Mouse (Mus musculus): ENCODE results near the gene Epas1. TPM values are rescaled to one million over a fixed set of nuclear protein-coding genes. Genes with fewer than 3 reads are reported as not detected.

Gene Epas1
- 12.7 and 28.0 TPM in 2 replicates for polyA plus RNA-seq (2011; ENCODE audit: insufficient read depth, insufficient read length, low replicate concordance, missing spikeins)

GRCm38 (mm10) chr17:86753130-86753821, at the start of gene Epas1:
Epas1 (plus strand) TSS chr17:86753700.
- WGBS = under 1% methylated on average over 60 of the region's 60 CpGs
- peak within 1 kb of the TSS; percentile 60 for H3K4me3 ChIP-seq (replicated peaks; ENCODE audit: control insufficient read depth, low read depth, low read length)
- peak within 1 kb of the TSS; percentile 24; the same call in 1 of the 2 replicates for H3K27ac ChIP-seq (ENCODE audit: control insufficient read depth, insufficient read depth, low read depth, low read length, poor library complexity)
- TF ChIP-seq CTCF (IDR thresholded peaks at IDR 0.05; ENCODE audit: control insufficient read depth, insufficient read depth, low read length) (no peak), POLR2A (IDR thresholded peaks at IDR 0.05; ENCODE audit: borderline replicate concordance, control insufficient read depth, low read depth, low read length) (peak; percentile 27; the same call in 1 of the 2 replicates)
- H3K4me1 ChIP-seq (ENCODE audit: control insufficient read depth, insufficient read depth, low read length) = no peaks in the 10 kb centered on the region

- WGBS = 56% methylated on average over 3 of the region's 3 CpGs
- Histone ChIP-seq H3K4me3 (replicated peaks; ENCODE audit: control insufficient read depth, low read depth, low read length) (no peak overlapping the region), H3K4me1 (ENCODE audit: control insufficient read depth, insufficient read depth, low read length) (no peaks in the 10 kb centered on the region; the same call in 1 of the 2 replicates), H3K27ac (ENCODE audit: control insufficient read depth, insufficient read depth, low read depth, low read length, poor library complexity) (no peak overlapping the region)
- TF ChIP-seq CTCF (IDR thresholded peaks at IDR 0.05; ENCODE audit: control insufficient read depth, insufficient read depth, low read length) (no peak), POLR2A (IDR thresholded peaks at IDR 0.05; ENCODE audit: borderline replicate concordance, control insufficient read depth, low read depth, low read length) (no peak)
Measured at GRCm38 (mm10) chr17:86705236-86705635, 48.3 kb upstream of the Epas1 start.

- Histone ChIP-seq H3K4me1 (ENCODE audit: control insufficient read depth, insufficient read depth, low read length) (no peaks in the 10 kb centered on the region; the same call in 1 of the 2 replicates), H3K4me3 (replicated peaks; ENCODE audit: control insufficient read depth, low read depth, low read length) (no peak overlapping the region), H3K27ac (ENCODE audit: control insufficient read depth, insufficient read depth, low read depth, low read length, poor library complexity) (no peak overlapping the region)
- 39% methylated on average over 1 of the region's 1 CpGs for WGBS
- no peak for TF ChIP-seq CTCF (IDR thresholded peaks at IDR 0.05; ENCODE audit: control insufficient read depth, insufficient read depth, low read length)
- TF ChIP-seq POLR2A (IDR thresholded peaks at IDR 0.05; ENCODE audit: borderline replicate concordance, control insufficient read depth, low read depth, low read length) = no peak
Measured at GRCm38 (mm10) chr17:86706467-86706866, 47.0 kb upstream of the Epas1 start.

- TF ChIP-seq CTCF (IDR thresholded peaks at IDR 0.05; ENCODE audit: control insufficient read depth, insufficient read depth, low read length) (no peak), POLR2A (IDR thresholded peaks at IDR 0.05; ENCODE audit: borderline replicate concordance, control insufficient read depth, low read depth, low read length) (no peak)
- Histone ChIP-seq H3K4me1 (ENCODE audit: control insufficient read depth, insufficient read depth, low read length) (no peaks in the 10 kb centered on the region), H3K4me3 (replicated peaks; ENCODE audit: control insufficient read depth, low read depth, low read length) (no peak overlapping the region), H3K27ac (ENCODE audit: control insufficient read depth, insufficient read depth, low read depth, low read length, poor library complexity) (no peak overlapping the region)
- WGBS = 77% methylated on average over 8 of the region's 8 CpGs
Measured at GRCm38 (mm10) chr17:86709803-86710202, 43.7 kb upstream of the Epas1 start.

- 54% methylated on average over 8 of the region's 8 CpGs for WGBS
- no peak overlapping the region for H3K27ac ChIP-seq (ENCODE audit: control insufficient read depth, insufficient read depth, low read depth, low read length, poor library complexity)
- no peaks in the 10 kb centered on the region for H3K4me1 ChIP-seq (ENCODE audit: control insufficient read depth, insufficient read depth, low read length)
- TF ChIP-seq CTCF (IDR thresholded peaks at IDR 0.05; ENCODE audit: control insufficient read depth, insufficient read depth, low read length) = no peak
- TF ChIP-seq POLR2A (IDR thresholded peaks at IDR 0.05; ENCODE audit: borderline replicate concordance, control insufficient read depth, low read depth, low read length) = no peak
- no peak overlapping the region for H3K4me3 ChIP-seq (replicated peaks; ENCODE audit: control insufficient read depth, low read depth, low read length)
Measured at GRCm38 (mm10) chr17:86710379-86710778, 43.1 kb upstream of the Epas1 start.

DNA sequence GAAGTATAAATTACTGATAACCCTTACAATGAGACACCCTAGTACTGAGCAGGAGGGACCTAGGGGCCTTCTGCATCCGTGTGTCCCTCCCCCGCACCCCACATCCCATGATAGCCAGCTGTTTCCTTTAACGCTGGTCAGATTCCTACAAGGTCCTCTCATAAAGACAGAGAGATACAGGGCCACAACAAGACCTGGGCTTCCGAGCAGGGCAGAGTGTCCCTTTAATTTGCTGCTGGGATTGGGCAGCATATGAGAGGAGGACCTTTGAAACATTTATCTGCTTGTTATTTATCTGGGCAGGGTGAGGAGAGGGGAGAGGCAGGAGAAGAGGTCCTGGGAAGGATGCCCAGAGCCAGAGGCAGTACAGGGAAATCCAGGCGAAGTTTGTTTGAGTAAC, 41.6 kb upstream of the Epas1 start:
- Histone ChIP-seq H3K4me3 (replicated peaks; ENCODE audit: control insufficient read depth, low read depth, low read length) (no peak overlapping the region), H3K27ac (ENCODE audit: control insufficient read depth, insufficient read depth, low read depth, low read length, poor library complexity) (no peak overlapping the region), H3K4me1 (ENCODE audit: control insufficient read depth, insufficient read depth, low read length) (no peaks in the 10 kb centered on the region)
- WGBS = 72% methylated on average over 5 of the region's 5 CpGs
- TF ChIP-seq CTCF (IDR thresholded peaks at IDR 0.05; ENCODE audit: control insufficient read depth, insufficient read depth, low read length) (no peak), POLR2A (IDR thresholded peaks at IDR 0.05; ENCODE audit: borderline replicate concordance, control insufficient read depth, low read depth, low read length) (no peak)

GRCm38 (mm10) chr17:86712601-86713000, 40.9 kb upstream of the Epas1 start:
- TF ChIP-seq CTCF (IDR thresholded peaks at IDR 0.05; ENCODE audit: control insufficient read depth, insufficient read depth, low read length) = no peak
- no peak for TF ChIP-seq POLR2A (IDR thresholded peaks at IDR 0.05; ENCODE audit: borderline replicate concordance, control insufficient read depth, low read depth, low read length)
- Histone ChIP-seq H3K4me1 (ENCODE audit: control insufficient read depth, insufficient read depth, low read length) (no peaks in the 10 kb centered on the region), H3K27ac (ENCODE audit: control insufficient read depth, insufficient read depth, low read depth, low read length, poor library complexity) (no peak overlapping the region), H3K4me3 (replicated peaks; ENCODE audit: control insufficient read depth, low read depth, low read length) (no peak overlapping the region)
- WGBS = 84% methylated on average over 8 of the region's 8 CpGs

- Histone ChIP-seq H3K4me3 (replicated peaks; ENCODE audit: control insufficient read depth, low read depth, low read length) (no peak overlapping the region), H3K4me1 (ENCODE audit: control insufficient read depth, insufficient read depth, low read length) (no peaks in the 10 kb centered on the region), H3K27ac (ENCODE audit: control insufficient read depth, insufficient read depth, low read depth, low read length, poor library complexity) (no peak overlapping the region)
- TF ChIP-seq CTCF (IDR thresholded peaks at IDR 0.05; ENCODE audit: control insufficient read depth, insufficient read depth, low read length) (no peak), POLR2A (IDR thresholded peaks at IDR 0.05; ENCODE audit: borderline replicate concordance, control insufficient read depth, low read depth, low read length) (no peak)
- WGBS = 53% methylated on average over 8 of the region's 8 CpGs
Measured at GRCm38 (mm10) chr17:86713591-86713990, 39.9 kb upstream of the Epas1 start.

Data from bone marrow, adult 2 months (tissue).